Mouse (Mus musculus): Measurements from ENCODE around the gene Abhd12b. TPM values are rescaled to one million over a fixed set of nuclear protein-coding genes. Genes with fewer than 3 reads are reported as not detected.

The Abhd12b gene
- polyA plus RNA-seq (2015; fragmentation: Nextera tagmentation; extraction: Ambion mirVana) = 0.34 and 0.45 TPM in 2 replicates

GRCm38 (mm10) chr12:70153842-70154241 lies at the start of gene Abhd12b:
TSS of gene Abhd12b (plus strand) at chr12:70154142.
- no peaks in the 10 kb centered on the region for H3K36me3 ChIP-seq
- H3K9ac ChIP-seq (replicated peaks) = no peak within 1 kb of the TSS
- no peaks in the 10 kb centered on the region for H3K27me3 ChIP-seq
- no peak within 1 kb of the TSS for H3K4me2 ChIP-seq (replicated peaks)
- no peaks in the 10 kb centered on the region for H3K9me3 ChIP-seq
- H3K4me1 ChIP-seq (replicated peaks) = peaks cover 19% of the 10 kb centered on the region
- 50% methylated on average over 3 of the region's 3 CpGs for WGBS
- no peak for ATAC-seq
- H3K27ac ChIP-seq = no peak within 1 kb of the TSS; the same call in 1 of the 2 replicates
- no peak within 1 kb of the TSS for H3K4me3 ChIP-seq (replicated peaks)

DNA sequence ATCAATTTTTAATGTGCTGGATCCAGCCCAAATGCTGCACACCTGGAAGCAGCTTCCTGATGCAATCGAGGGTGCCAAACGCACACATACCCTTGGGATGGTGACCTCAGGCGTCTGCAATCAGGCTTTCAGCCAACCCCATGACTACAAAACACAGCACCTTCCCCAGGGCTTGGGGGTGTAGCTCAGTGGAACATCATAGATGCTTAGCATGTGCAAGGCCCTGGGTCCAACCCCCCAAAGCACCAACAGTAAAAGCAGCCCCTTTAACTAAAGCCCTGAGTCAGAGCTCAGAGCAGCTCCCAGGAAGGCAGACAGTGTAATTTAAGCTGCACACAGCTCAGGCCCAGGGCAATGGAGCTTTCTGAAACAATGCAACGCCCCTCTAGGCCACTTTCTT lies 49.7 kb upstream of the Abhd12b start:
- no peak overlapping the region for H3K9ac ChIP-seq (replicated peaks)
- peaks cover 70% of the 10 kb centered on the region for H3K4me1 ChIP-seq (replicated peaks)
- H3K36me3 ChIP-seq = no peaks in the 10 kb centered on the region
- ATAC-seq = no peak
- H3K27me3 ChIP-seq = 0 out of 2 replicates have a peak, but pooled peaks cover 6% of the 10 kb centered on the region
- H3K4me2 ChIP-seq (replicated peaks) = no peak overlapping the region
- H3K27ac ChIP-seq = peak overlapping the region; percentile 47; the same call in 1 of the 2 replicates
- H3K9me3 ChIP-seq = no peaks in the 10 kb centered on the region
- 39% methylated on average over 4 of the region's 4 CpGs for WGBS
- no peak overlapping the region for H3K4me3 ChIP-seq (replicated peaks)

GRCm38 (mm10) chr12:70104776-70105420 lies 49.0 kb upstream of the Abhd12b start:
- 9% methylated on average over 5 of the region's 5 CpGs for WGBS
- no peak overlapping the region for H3K9ac ChIP-seq (replicated peaks)
- no peak overlapping the region for H3K4me2 ChIP-seq (replicated peaks)
- no peak overlapping the region for H3K4me3 ChIP-seq (replicated peaks)
- ATAC-seq = no peak
- H3K9me3 ChIP-seq = no peaks in the 10 kb centered on the region
- 0 out of 2 replicates have a peak, but pooled peaks cover 8% of the 10 kb centered on the region for H3K27me3 ChIP-seq
- peaks cover 76% of the 10 kb centered on the region for H3K4me1 ChIP-seq (replicated peaks)
- H3K27ac ChIP-seq = no peak overlapping the region
- H3K36me3 ChIP-seq = no peaks in the 10 kb centered on the region

- Histone ChIP-seq H3K9ac (replicated peaks) (no peak overlapping the region), H3K27ac (no peak overlapping the region), H3K9me3 (no peaks in the 10 kb centered on the region), H3K27me3 (0 out of 2 replicates have a peak, but pooled peaks cover 8% of the 10 kb centered on the region), H3K36me3 (no peaks in the 10 kb centered on the region), H3K4me1 (replicated peaks) (peaks cover 84% of the 10 kb centered on the region), H3K4me2 (replicated peaks) (0 out of 2 replicates have a peak overlapping the region, but pooled peaks have one; percentile 0), H3K4me3 (replicated peaks) (no peak overlapping the region)
- no peak for ATAC-seq
- 68% methylated on average over 6 of the region's 6 CpGs for WGBS
These were observed 48.1 kb upstream of the Abhd12b start for GRCm38 (mm10) chr12:70105885-70106284.

GRCm38 (mm10) chr12:70106508-70106907 lies 47.4 kb upstream of the Abhd12b start:
- no peak overlapping the region for H3K9ac ChIP-seq (replicated peaks)
- ATAC-seq = no peak
- H3K36me3 ChIP-seq = no peaks in the 10 kb centered on the region
- H3K27ac ChIP-seq = no peak overlapping the region
- 0 out of 2 replicates have a peak, but pooled peaks cover 8% of the 10 kb centered on the region for H3K27me3 ChIP-seq
- no peaks in the 10 kb centered on the region for H3K9me3 ChIP-seq
- H3K4me1 ChIP-seq (replicated peaks) = peaks cover 79% of the 10 kb centered on the region
- H3K4me3 ChIP-seq (replicated peaks) = no peak overlapping the region
- 45% methylated on average over 9 of the region's 9 CpGs for WGBS
- 0 out of 2 replicates have a peak overlapping the region, but pooled peaks have one; percentile 0 for H3K4me2 ChIP-seq (replicated peaks)

GRCm38 (mm10) chr12:70108104-70108503 lies 45.8 kb upstream of the Abhd12b start:
- peaks cover 76% of the 10 kb centered on the region for H3K4me1 ChIP-seq (replicated peaks)
- H3K9ac ChIP-seq (replicated peaks) = 0 out of 2 replicates have a peak overlapping the region, but pooled peaks have one; percentile 23
- H3K36me3 ChIP-seq = no peaks in the 10 kb centered on the region
- H3K27ac ChIP-seq = peak overlapping the region; percentile 60; the same call in 1 of the 2 replicates
- no peaks in the 10 kb centered on the region for H3K9me3 ChIP-seq
- WGBS = 3% methylated on average over 2 of the region's 2 CpGs
- H3K27me3 ChIP-seq = peaks cover 15% of the 10 kb centered on the region
- peak; percentile 46 for ATAC-seq
- 0 out of 2 replicates have a peak overlapping the region, but pooled peaks have one; percentile 5 for H3K4me3 ChIP-seq (replicated peaks)
- peak overlapping the region; percentile 32 for H3K4me2 ChIP-seq (replicated peaks)

- WGBS = 53% methylated on average over 6 of the region's 6 CpGs
- peak overlapping the region; percentile 26; the same call in 1 of the 2 replicates for H3K9ac ChIP-seq (replicated peaks)
- no peak for ATAC-seq
- 0 out of 2 replicates have a peak overlapping the region, but pooled peaks have one; percentile 17 for H3K27ac ChIP-seq
- peaks cover 30% of the 10 kb centered on the region for H3K27me3 ChIP-seq
- H3K36me3 ChIP-seq = no peaks in the 10 kb centered on the region
- H3K4me1 ChIP-seq (replicated peaks) = peaks cover 63% of the 10 kb centered on the region
- peak overlapping the region; percentile 80 for H3K4me3 ChIP-seq (replicated peaks)
- peak overlapping the region; percentile 91 for H3K4me2 ChIP-seq (replicated peaks)
- H3K9me3 ChIP-seq = no peaks in the 10 kb centered on the region
These were observed 44.0 kb upstream of the Abhd12b start for GRCm38 (mm10) chr12:70109921-70110320.

- Histone ChIP-seq H3K4me2 (replicated peaks) (peak overlapping the region; percentile 91), H3K4me1 (replicated peaks) (peaks cover 56% of the 10 kb centered on the region), H3K9ac (replicated peaks) (peak overlapping the region; percentile 94), H3K4me3 (replicated peaks) (peak overlapping the region; percentile 80), H3K9me3 (no peaks in the 10 kb centered on the region), H3K27ac (peak overlapping the region; percentile 92), H3K27me3 (peaks cover 35% of the 10 kb centered on the region), H3K36me3 (no peaks in the 10 kb centered on the region)
- WGBS = 9% methylated on average over 23 of the region's 23 CpGs
- ATAC-seq = no peak
These were observed 43.4 kb upstream of the Abhd12b start for GRCm38 (mm10) chr12:70110375-70111116.

DNA sequence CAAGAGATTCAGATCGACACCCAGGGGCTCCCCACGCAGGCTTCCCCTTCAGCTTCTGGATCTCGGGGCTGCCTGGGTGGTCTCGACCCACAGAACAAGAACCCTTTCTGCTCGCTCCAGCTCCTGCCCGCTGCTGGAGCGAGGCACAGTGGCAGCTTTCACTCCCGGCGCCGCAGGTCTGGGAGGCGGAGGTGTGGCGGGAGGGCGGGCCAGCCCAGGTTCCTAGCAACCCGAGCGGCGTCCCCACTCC lies 42.9 kb upstream of the Abhd12b start:
- Histone ChIP-seq H3K36me3 (no peaks in the 10 kb centered on the region), H3K27me3 (peaks cover 39% of the 10 kb centered on the region), H3K4me1 (replicated peaks) (peaks cover 51% of the 10 kb centered on the region), H3K9me3 (no peaks in the 10 kb centered on the region), H3K9ac (replicated peaks) (peak overlapping the region; percentile 94), H3K27ac (peak overlapping the region; percentile 92), H3K4me2 (replicated peaks) (peak overlapping the region; percentile 91), H3K4me3 (replicated peaks) (peak overlapping the region; percentile 80)
- peak; percentile 77 for ATAC-seq
- 1% methylated on average over 16 of the region's 16 CpGs for WGBS

DNA sequence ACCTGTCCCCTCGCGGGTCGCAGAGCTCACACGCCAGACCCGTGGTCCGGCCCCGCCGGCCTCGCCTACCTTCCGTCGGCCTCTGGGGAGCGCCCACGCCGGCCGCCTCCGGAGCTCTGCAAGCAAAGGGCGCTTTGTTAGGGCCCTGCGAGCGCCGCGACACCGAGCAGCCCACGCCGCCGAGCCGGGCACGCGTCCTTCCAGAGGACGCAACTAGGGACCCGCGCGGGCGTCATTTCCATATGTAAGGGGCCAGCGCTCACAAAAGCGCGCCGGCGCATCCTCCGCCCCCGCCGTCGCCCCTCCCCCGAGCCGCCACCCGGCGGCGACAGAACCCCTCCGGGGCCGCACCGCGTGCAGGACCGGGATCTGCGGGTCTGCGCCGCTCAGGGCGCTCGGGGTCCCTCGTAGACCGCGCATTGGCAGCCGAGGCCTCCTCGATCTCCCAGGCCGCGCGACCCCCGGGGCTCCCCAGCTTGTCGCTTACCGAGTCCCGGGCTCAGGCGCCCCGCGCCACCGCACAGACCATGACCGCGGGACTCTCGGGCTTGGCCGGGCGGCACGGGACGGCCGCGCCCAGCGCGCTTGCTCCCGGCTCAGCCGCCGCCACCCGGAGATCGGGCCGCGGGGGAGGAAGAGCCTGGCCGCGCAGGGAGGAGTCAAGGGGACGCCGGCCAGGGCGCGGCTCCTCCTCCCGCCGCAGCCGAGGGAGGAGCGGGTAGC lies 42.4 kb upstream of the Abhd12b start:
- Histone ChIP-seq H3K36me3 (no peaks in the 10 kb centered on the region), H3K27me3 (peaks cover 39% of the 10 kb centered on the region), H3K4me2 (replicated peaks) (peak overlapping the region; percentile 91), H3K27ac (peak overlapping the region; percentile 92), H3K4me1 (replicated peaks) (peaks cover 47% of the 10 kb centered on the region), H3K9me3 (no peaks in the 10 kb centered on the region), H3K4me3 (replicated peaks) (peak overlapping the region; percentile 80), H3K9ac (replicated peaks) (peak overlapping the region; percentile 94)
- under 1% methylated on average over 94 of the region's 101 CpGs for WGBS
- ATAC-seq = peak; percentile 90

GRCm38 (mm10) chr12:70112090-70112383 lies 41.9 kb upstream of the Abhd12b start:
- Histone ChIP-seq H3K9me3 (no peaks in the 10 kb centered on the region), H3K4me2 (replicated peaks) (peak overlapping the region; percentile 91), H3K9ac (replicated peaks) (peak overlapping the region; percentile 94), H3K27ac (peak overlapping the region; percentile 92), H3K4me3 (replicated peaks) (peak overlapping the region; percentile 80), H3K36me3 (no peaks in the 10 kb centered on the region), H3K4me1 (replicated peaks) (peaks cover 41% of the 10 kb centered on the region), H3K27me3 (peaks cover 39% of the 10 kb centered on the region)
- peak; percentile 2; the same call in 1 of the 2 replicates for ATAC-seq
- WGBS = 3% methylated on average over 16 of the region's 16 CpGs

DNA sequence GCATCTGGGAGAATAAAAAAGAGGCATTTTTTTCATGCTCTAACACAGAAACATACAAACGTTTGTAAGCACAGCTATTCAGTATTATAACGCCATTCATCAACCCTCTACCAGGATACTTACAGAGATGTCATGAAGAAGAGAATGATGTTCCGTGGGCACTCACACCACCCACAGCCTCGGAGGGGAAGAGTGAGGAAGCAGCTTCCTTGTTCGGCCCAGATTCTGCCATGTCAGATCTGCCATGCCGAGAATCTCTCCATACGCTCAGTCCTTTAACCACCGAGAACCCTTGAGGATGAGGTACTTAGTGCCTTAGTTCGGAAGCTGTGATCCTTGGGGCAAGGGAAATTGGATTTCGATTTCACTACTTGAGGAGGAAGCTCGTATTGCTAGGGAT lies 40.6 kb upstream of the Abhd12b start, which contains the start of gene Nin:
Gene Nin (minus strand): TSS at position 367 of the 400 bp plus-strand sequence.
- 46% methylated on average over 11 of the region's 11 CpGs for WGBS
- peak within 1 kb of the TSS; percentile 91; the same call in 1 of the 2 replicates for H3K4me2 ChIP-seq (replicated peaks)
- ATAC-seq = no peak

More for the DNA sequence above, 40.6 kb upstream of the Abhd12b start, which contains the start of gene Nin:
- peaks cover 28% of the 10 kb centered on the region for H3K4me1 ChIP-seq (replicated peaks)
- no peak within 1 kb of the TSS for H3K9ac ChIP-seq (replicated peaks)
- peaks cover 39% of the 10 kb centered on the region for H3K27me3 ChIP-seq
- no peak within 1 kb of the TSS for H3K4me3 ChIP-seq (replicated peaks)
- no peak within 1 kb of the TSS for H3K27ac ChIP-seq
- no peaks in the 10 kb centered on the region for H3K9me3 ChIP-seq
- H3K36me3 ChIP-seq = no peaks in the 10 kb centered on the region
